Mouse (Mus musculus) limb, embryonic 11.5 days (tissue): ENCODE measurements around the gene Etl4. TPM values are rescaled to one million over a fixed set of nuclear protein-coding genes. Genes with fewer than 3 reads are reported as not detected.
A peak's percentile ranks its signal among the peaks of the same experiment; 100 is the strongest.

ENCODE experiments used
- ATAC-seq: fragments of 200-750 bp; cut with Nextera tagmentation; 2 replicates; pipeline ENCODE4 v1.8.0; 2017; ENCODE audit warnings: low read depth; ENCODE audit not compliant: insufficient number of reproducible peaks, low FRiP score, low TSS enrichment
- DNase-seq: peaks from one replicate; pipeline ENCODE4 v3.0.0-alpha.2; 2015; ENCODE audit warnings: low spot score
- H3K27ac ChIP-seq: fragments of 300-500 bp; sonication (generic); replicated peaks from 2 replicates; pipeline ENCODE4 v1.5.1; 2014; ENCODE audit warnings: low read depth, mild to moderate bottlenecking, low read length
- H3K27me3 ChIP-seq: fragments of 300-500 bp; sonication (generic); 2 replicates; pipeline ENCODE4 v1.6.1; 2014; ENCODE audit warnings: mild to moderate bottlenecking, low read length, mixed read lengths; ENCODE audit not compliant: control insufficient read depth, insufficient read depth
- H3K36me3 ChIP-seq: fragments of 300-500 bp; sonication (generic); 2 replicates; pipeline ENCODE4 v1.6.1; 2014; ENCODE audit warnings: mild to moderate bottlenecking, low read length, moderate library complexity, mixed read lengths; ENCODE audit not compliant: control insufficient read depth, insufficient read depth
- H3K4me1 ChIP-seq: fragments of 300-500 bp; sonication (generic); 2 replicates; pipeline ENCODE4 v1.6.1; 2014; ENCODE audit warnings: low read length, mixed read lengths; ENCODE audit not compliant: control insufficient read depth, insufficient read depth
- H3K4me2 ChIP-seq: fragments of 300-500 bp; sonication (generic); 2 replicates; pipeline ENCODE4 v1.6.1; 2014; ENCODE audit warnings: low read depth, mild to moderate bottlenecking, moderate library complexity; ENCODE audit not compliant: severe bottlenecking
- H3K4me3 ChIP-seq: fragments of 300-500 bp; sonication (generic); 2 replicates; pipeline ENCODE4 v1.5.1; 2014; ENCODE audit warnings: low read depth, low read length
- H3K9ac ChIP-seq: fragments of 300-500 bp; sonication (generic); 2 replicates; pipeline ENCODE4 v1.6.1; 2014; ENCODE audit warnings: mild to moderate bottlenecking, low read length
- H3K9me3 ChIP-seq: fragments of 300-500 bp; sonication (generic); 2 replicates; pipeline ENCODE4 v1.6.1; 2016; ENCODE audit warnings: low read length; ENCODE audit not compliant: control insufficient read depth
- WGBS: fragments of 180-500 bp; shearing (Covaris S2); extraction: QIAGEN DNeasy Blood & Tissue Kit; methylation state at CpG from one replicate; pipeline ENCODE4 v1.1.7; 2014; 5-methylcytosine and 5-hydroxymethylcytosine counted together
- polyA plus RNA-seq: library from polyadenylated mRNA; unstranded; fragments of >200 nt; fragmentation: Nextera tagmentation; extraction: Ambion mirVana; gene quantifications from 2 replicates; pipeline ENCODE4 v1.2.1, GENCODE M21; 2014

The Etl4 gene
- 13.5 and 14.2 TPM in 2 replicates for polyA plus RNA-seq

DNA sequence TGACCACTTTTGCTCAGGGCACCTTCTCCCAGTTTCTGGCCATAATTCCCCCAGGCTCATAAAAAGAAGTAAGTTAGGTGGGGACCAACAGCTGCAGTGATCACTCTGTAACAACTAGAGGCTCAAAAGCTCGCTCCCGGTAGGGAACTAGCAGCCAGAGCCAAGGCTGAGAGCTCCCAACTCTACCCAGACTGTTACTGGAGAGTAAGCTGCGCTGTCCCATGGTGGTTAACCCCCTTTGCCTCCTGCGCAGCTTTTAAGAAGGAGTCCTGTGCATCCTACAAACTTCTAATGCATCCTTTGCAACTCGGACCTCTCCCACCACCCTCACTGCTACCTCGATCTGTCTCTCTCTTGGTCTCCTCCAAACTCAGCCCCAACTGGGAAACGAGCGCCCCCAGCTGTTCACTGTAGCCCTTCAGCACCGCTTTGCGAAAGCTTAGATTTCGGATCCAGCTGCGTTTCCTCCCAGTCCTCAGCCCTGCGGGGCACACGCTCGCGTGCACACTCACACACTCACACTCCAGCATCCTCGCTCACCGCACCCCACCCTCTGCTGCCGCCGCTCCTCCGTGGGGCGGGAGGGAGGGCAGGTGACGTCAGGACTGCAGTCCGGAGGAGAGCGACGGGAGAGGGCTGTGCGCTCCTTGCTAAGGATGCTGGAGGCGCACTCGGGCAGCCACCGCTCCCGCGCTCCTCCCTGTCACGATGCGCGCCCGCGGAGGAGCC, at the start of gene Etl4:
Gene Etl4, plus strand, starts transcription at position 610 of the 729 bp plus-strand sequence.
- DNase-seq, result peak; percentile 84
- WGBS, result under 1% methylated on average over 37 of the region's 37 CpGs
- Histone ChIP-seq H3K4me2 (peak within 1 kb of the TSS; percentile 85), H3K4me3 (peak within 1 kb of the TSS; percentile 41), H3K27me3 (peaks cover 27% of the 10 kb centered on the region), H3K36me3 (no peaks in the 10 kb centered on the region), H3K4me1 (no peaks in the 10 kb centered on the region), H3K9ac (peak within 1 kb of the TSS; percentile 14; the same call in 1 of the 2 replicates), H3K9me3 (no peaks in the 10 kb centered on the region), H3K27ac (no peak within 1 kb of the TSS)
- peak; percentile 93 for ATAC-seq

DNA sequence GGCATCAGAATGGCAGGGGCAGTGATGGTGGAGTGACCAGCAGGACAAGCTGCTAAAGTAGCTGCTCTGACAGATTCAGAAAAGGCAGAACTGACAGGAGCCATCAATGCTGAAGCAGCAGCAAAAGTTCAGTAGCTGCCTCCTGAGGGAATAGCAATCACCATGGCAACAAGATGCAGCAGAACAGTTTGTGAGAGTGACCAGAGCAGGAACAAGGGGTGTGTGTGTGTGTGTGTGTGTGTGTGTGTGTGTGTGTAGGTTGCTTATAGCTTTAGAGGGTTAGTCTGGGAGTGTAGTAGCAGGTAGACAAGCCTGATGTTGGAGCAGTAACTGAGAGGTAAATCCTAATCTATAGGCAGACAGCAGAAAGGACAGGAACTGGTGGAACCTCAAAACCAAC, 40.4 kb upstream of the Etl4 start:
- H3K9ac ChIP-seq, result no peak overlapping the region
- no peaks in the 10 kb centered on the region for H3K36me3 ChIP-seq
- no peaks in the 10 kb centered on the region for H3K27me3 ChIP-seq
- H3K9me3 ChIP-seq, result no peaks in the 10 kb centered on the region
- DNase-seq (no peak), ATAC-seq (no peak)
- no peak overlapping the region for H3K27ac ChIP-seq
- no peak overlapping the region for H3K4me2 ChIP-seq
- H3K4me1 ChIP-seq, result no peaks in the 10 kb centered on the region
- no peak overlapping the region for H3K4me3 ChIP-seq

DNA sequence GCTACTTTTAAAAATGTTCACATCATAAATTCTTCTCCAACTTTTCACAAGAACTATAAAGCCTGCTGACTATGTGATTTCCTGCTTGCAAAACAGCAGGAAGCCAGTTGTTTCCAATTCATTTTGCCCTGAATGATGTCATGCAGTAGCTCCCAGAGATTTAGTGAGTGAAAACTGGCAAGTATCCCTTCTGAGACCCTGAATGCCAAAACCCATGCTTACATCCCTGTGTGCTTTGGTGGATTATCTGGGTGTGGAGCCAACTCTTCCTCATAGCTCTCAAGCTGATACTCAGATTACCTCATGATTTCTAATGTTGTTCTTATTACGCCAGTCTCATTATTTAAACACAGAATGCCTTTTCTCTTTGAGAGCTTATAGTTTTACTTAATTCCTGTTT, 37.7 kb upstream of the Etl4 start:
- no peaks in the 10 kb centered on the region for H3K4me1 ChIP-seq
- no peaks in the 10 kb centered on the region for H3K27me3 ChIP-seq
- H3K4me2 ChIP-seq, result no peak overlapping the region
- H3K4me3 ChIP-seq, result no peak overlapping the region
- no peaks in the 10 kb centered on the region for H3K36me3 ChIP-seq
- no peak overlapping the region for H3K27ac ChIP-seq
- 91% methylated on average over 1 of the region's 1 CpGs for WGBS
- no peak overlapping the region for H3K9ac ChIP-seq
- H3K9me3 ChIP-seq, result no peaks in the 10 kb centered on the region
- ATAC-seq, result no peak
- no peak for DNase-seq

DNA sequence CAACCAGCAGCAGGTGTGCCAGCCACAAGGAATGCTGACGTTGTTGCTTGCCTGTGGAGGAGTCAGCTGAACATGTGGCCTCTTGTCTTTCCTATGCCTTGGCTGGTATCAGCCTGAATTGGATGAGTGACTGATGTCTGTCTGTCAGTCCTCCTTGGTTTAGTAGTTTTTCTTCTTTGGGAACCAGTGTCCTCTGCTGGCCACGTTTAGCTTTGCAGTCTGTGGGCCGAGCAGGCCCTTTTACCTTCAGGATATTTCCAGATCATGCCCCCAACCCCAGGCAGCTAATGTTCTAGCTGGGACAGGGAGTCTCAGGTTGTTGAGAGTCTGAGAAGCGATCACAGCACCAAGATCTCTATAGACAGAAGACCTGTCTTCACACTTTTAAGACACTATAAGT, 18.7 kb upstream of the Etl4 start:
- WGBS, result 45% methylated on average over 4 of the region's 4 CpGs
- DNase-seq (no peak), ATAC-seq (no peak)
- H3K9ac ChIP-seq, result no peak overlapping the region
- no peaks in the 10 kb centered on the region for H3K36me3 ChIP-seq
- H3K9me3 ChIP-seq, result no peaks in the 10 kb centered on the region
- no peak overlapping the region for H3K4me2 ChIP-seq
- no peak overlapping the region for H3K27ac ChIP-seq
- H3K27me3 ChIP-seq, result no peaks in the 10 kb centered on the region
- no peak overlapping the region for H3K4me3 ChIP-seq
- H3K4me1 ChIP-seq, result no peaks in the 10 kb centered on the region

DNA sequence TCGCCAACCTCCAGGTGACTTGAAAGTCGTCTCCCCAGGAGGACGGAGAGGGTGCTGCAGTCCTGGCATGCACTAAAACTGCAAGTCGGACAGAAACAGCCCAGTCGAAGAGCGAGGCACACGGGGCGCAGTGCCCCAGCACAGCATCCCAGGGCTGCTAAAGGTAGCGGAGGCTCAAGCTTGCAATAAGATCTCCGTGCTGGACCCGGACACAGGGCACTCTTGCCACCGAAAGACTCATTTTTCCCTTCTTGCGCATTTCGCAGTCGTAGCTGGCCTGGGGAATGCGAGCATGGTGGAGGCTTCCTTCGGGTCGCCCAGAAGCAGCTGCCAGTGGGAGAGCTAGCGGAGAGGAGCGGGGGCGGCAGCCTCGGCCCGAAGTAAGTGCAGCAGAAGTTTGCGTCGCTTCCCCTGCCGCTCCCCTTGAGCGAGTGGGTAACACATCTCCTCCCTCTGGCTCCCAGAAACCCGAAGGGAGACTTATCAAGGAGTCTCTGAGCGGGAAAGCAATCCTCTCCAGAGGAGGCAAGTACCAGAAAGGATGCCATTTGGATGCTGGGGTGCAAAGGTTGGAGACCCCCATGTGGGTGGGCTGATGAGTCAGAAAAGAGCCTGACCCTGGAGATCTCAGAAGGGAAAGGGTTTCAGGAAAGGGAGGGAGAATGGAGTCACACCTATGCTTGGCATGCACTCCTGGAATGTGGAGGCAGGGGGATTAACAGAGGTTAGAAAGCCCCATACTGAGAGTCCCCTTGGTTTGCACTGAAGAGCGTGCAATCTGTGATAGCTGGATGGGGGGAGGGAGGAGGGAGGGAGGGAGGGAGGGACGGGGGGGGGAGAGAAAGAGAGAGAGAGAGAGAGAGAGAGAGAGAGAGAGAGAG, 560 bp downstream of the Etl4 start:
- Histone ChIP-seq H3K9me3 (no peaks in the 10 kb centered on the region), H3K27me3 (peaks cover 27% of the 10 kb centered on the region), H3K9ac (no peak overlapping the region), H3K4me1 (no peaks in the 10 kb centered on the region), H3K4me3 (peak overlapping the region; percentile 41), H3K4me2 (peak overlapping the region; percentile 85), H3K27ac (no peak overlapping the region), H3K36me3 (no peaks in the 10 kb centered on the region)
- WGBS, result under 1% methylated on average over 29 of the region's 31 CpGs
- peak; percentile 78; the same call in 1 of the 2 replicates for ATAC-seq
- no peak for DNase-seq

DNA sequence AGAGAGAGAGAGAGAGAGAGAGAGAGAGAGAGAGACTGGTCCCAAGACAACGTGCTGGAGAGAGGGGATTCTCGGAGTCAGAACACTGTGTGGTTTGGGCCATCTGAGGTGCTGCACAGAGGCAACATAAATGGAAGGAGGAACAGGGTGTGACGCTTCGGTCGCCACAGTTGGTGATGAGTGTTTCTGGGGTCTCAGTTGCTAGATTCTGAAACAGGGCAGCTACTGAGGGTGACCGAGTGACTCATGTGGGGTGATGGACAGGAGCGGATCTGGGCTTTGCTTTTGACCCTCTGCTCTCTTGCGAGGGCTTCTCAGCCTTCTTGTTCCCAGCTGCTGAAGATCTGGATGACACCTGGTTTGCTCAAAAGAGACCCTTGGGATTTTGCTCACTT, 1.2 kb downstream of the Etl4 start:
- Histone ChIP-seq H3K36me3 (no peaks in the 10 kb centered on the region), H3K4me2 (no peak overlapping the region), H3K4me3 (no peak overlapping the region), H3K9ac (no peak overlapping the region), H3K4me1 (no peaks in the 10 kb centered on the region), H3K9me3 (no peaks in the 10 kb centered on the region), H3K27ac (no peak overlapping the region), H3K27me3 (peaks cover 27% of the 10 kb centered on the region)
- 3% methylated on average over 8 of the region's 8 CpGs for WGBS
- ATAC-seq (no peak), DNase-seq (no peak)

DNA sequence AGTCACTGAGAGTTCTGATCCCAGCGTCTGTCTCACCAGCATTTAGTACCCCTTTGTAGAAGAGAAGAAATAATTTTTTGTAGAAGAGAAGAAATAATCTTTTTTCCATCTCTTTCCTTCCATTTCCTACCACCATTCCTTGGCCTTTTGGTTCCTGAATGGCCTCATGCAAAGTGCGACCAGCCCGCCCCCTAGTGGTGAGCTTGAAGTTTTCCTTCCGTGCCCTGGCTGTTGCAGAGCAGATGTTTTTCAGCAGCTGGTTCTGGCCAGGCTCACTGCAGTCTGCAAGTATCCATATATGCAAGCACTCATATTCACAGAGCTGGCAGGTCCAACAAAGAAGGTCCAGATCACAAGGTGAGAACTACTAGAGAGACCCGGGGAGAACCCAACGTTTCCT, 9.6 kb downstream of the Etl4 start:
- Histone ChIP-seq H3K27ac (no peak overlapping the region), H3K4me1 (no peaks in the 10 kb centered on the region), H3K9ac (no peak overlapping the region), H3K27me3 (no peaks in the 10 kb centered on the region), H3K4me3 (no peak overlapping the region), H3K36me3 (no peaks in the 10 kb centered on the region), H3K4me2 (no peak overlapping the region), H3K9me3 (no peaks in the 10 kb centered on the region)
- DNase-seq (peak; percentile 87), ATAC-seq (peak; percentile 70; the same call in 1 of the 2 replicates)
- 21% methylated on average over 6 of the region's 6 CpGs for WGBS

DNA sequence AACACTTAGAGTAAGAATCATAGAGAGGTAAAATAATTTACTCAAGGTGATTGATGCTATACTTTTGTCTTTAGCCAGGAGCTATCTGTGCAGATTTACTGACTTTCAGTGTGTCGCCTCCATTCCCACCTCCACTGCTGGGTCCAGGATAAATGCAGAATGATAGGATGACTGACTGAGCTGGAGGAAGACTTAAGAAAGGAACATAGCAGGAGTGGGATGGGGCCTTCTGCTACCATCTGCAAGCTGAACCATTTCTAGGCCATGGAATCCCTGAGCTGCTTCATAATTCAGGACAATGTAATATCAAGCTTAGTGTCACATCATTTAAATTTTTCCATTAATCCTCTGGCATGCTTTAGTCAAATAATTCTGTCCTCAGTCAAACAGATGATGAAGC, 20.4 kb downstream of the Etl4 start:
- no peaks in the 10 kb centered on the region for H3K9me3 ChIP-seq
- no peak overlapping the region for H3K9ac ChIP-seq
- DNase-seq, result no peak
- no peaks in the 10 kb centered on the region for H3K4me1 ChIP-seq
- no peak overlapping the region for H3K4me2 ChIP-seq
- WGBS, result 88% methylated on average over 1 of the region's 1 CpGs
- no peak overlapping the region for H3K27ac ChIP-seq
- no peaks in the 10 kb centered on the region for H3K36me3 ChIP-seq
- no peaks in the 10 kb centered on the region for H3K27me3 ChIP-seq
- no peak overlapping the region for H3K4me3 ChIP-seq
- no peak for ATAC-seq
